Mouse (Mus musculus) G1E (cell line): ENCODE data around the gene Ccser1.

Experiments
- CTCF ChIP-seq: IDR thresholded peaks from 2 replicates; pipeline ENCODE4 v1.5.1; 2012; ENCODE audit warnings: low read depth, low read length, inconsistent platforms, mixed read lengths
- GATA1 ChIP-seq: IDR thresholded peaks from 2 replicates; pipeline ENCODE4 v1.6.1; 2012; ENCODE audit warnings: borderline replicate concordance, low read length, inconsistent platforms, mixed read lengths
- GATA2 ChIP-seq: IDR thresholded peaks from 2 replicates; pipeline ENCODE4 v1.6.1; 2012; ENCODE audit warnings: low read depth, low read length, inconsistent platforms, borderline replicate concordance
- POLR2AphosphoS5 ChIP-seq: IDR thresholded peaks from 2 replicates; pipeline ENCODE4 v1.6.1; 2012; ENCODE audit warnings: low read depth, low read length, inconsistent platforms; ENCODE audit not compliant: insufficient replicate concordance
- TAL1 ChIP-seq: conservative IDR thresholded peaks from 2 replicates; pipeline ENCODE4 v1.6.1; 2012; ENCODE audit warnings: low read depth, low read length, inconsistent platforms, mixed read lengths

DNA sequence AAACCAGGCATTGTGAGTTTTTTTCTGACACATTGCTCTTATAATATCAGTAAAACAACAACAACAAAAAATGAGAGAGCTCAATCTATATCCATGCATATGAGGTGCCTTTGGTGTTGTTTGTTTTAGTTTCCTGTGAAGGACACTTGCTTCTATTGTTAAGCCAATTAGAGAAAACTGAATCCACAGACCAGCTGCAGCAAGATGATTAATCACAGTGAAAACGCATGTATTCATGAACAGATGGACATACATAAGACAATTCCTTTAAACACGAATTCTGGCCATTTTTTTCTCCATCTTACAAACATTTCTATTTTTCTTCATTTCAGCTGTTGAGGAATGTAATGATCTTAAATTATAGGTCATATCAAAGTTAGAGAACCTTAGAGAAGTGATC, 387.4 kb downstream of the Ccser1 start:
- TF ChIP-seq CTCF (no peak), TAL1 (no peak), GATA1 (no peak), POLR2AphosphoS5 (no peak), GATA2 (no peak)
